Mouse (Mus musculus): ENCODE measurements around the gene Olfr1309.
"Not testable (repeated sequence)": the region's sequence is repeated elsewhere in the genome, so short reads cannot be mapped to it uniquely, and the experiment has no call there.

Gene Olfr1309

DNA sequence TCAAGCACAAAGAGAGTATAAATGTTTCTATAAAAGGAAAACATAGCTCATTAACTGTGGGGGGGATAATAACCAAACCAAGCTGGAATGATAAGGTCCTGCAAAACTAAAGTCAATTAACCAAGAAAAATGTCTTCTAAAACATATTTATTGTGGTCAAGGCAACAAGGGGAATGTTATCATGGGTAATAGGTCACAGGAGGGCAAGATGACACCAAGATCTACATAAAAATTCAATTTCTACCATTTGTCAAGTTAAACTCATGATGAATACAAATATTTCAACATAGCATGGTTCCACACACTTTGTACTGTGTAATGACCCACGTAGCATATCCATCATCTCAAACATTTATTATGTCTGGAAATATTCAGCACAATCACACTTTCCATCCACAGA lies at the start of gene Olfr1309:
Gene Olfr1309 (minus strand): TSS at position 101 of the 400 bp plus-strand sequence.
- in situ Hi-C loops (cut with MboI; ENCODE audit: low sequenced_read_pairs): no loop called here

DNA sequence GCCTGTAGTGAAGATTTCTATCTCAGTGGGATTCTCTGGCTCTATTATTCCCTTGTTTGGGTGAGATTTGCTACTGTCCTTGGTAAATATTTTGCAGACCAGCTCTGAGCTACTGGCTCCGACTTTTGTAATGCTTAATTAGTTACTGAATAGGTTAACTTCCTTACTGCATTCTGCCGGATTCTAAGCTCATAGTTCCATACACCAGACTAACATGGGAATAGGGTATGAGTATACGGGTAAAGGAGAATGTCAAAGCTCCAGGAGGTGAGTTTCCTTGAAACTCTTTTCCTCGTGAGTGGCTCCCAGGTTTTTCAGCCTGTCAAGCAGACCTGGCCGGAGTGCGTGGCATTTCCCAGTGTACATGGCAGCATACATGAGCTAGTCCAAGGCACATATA lies 36.9 kb upstream of the Olfr1309 start:
- in situ Hi-C loops (cut with MboI; ENCODE audit: low sequenced_read_pairs): not testable (repeated sequence)

DNA sequence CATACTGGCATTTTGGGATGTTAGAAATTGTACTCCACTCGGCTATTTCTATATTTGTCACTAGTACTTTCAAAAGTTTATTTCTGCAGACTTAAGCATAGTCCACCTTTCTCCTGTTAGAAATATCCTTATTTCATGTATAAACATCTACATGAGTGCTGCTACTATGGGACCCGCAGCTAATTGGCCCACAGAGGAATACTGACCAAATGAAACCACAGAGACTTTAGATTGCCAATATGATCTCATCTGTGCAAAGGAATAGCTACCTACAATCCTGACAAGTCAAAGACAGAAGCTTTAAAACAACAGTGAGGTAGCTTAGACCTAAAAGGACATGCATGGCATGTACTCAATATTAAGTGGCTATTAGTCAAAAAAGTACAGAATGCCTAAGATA lies 34.2 kb upstream of the Olfr1309 start, which contains the start of gene Olfr1311:
Gene Olfr1311 (minus strand): TSS at position 101 of the 400 bp plus-strand sequence.
- in situ Hi-C loops (cut with MboI; ENCODE audit: low sequenced_read_pairs): no loop called here

DNA sequence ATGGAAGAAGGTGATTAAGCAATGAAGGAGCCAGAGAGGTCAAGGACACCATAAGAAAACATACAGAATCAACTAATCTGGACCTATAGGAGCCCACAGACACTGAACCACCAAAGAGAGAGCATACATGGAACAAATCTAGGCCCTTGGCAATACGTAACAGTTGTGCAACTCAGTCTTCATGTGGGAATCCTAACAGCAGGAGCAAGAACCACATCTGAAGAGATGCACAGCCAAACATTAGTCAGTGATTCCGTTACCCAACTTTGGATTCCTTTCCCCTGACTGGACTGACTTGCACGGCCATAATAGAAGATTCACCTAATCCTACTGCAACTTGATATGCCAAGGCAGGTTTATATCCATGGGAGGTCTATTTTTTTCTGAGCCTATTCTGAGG lies 24.8 kb upstream of the Olfr1309 start:
- in situ Hi-C loops (cut with MboI; ENCODE audit: low sequenced_read_pairs): no loop called here

DNA sequence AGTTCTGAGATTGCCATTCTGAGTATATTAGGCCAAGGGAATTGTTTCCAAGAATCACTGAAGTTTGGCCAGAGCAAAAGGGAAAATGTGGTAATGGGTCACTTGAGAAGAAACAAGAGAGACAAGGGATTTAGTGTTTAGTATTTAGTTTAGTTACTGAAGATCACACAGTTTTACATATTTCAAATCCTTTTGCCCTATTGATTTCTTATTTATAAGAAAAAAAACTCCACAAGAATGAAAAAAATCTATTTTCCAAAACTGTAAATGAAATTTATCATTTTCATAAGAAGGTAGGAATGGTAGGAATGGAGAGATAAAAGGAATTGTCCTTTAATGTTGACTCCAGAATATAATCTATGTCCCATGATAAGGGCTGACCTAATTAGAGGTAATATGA lies 22.5 kb upstream of the Olfr1309 start, which contains the start of gene Olfr1310:
Gene Olfr1310 (minus strand): TSS at position 101 of the 400 bp plus-strand sequence.
- in situ Hi-C loops (cut with MboI; ENCODE audit: low sequenced_read_pairs): no loop called here

DNA sequence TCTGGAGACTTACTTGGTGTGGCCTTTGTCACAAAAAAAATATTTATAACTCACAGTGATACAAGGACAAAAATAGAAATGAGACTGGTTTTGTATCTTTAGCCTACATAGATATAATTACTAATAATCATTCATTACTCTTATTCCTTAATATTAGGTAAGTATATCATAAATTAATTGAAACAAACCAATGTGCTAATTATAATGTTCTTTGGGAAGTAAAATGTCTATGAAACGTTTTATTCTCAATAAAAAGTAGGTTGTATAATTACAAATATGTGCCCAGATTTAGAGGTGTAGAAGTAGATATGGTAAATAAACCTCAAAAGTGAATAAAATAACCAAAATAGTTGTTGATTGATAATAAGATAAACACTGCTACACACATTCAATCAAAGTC lies 25.2 kb downstream of the Olfr1309 start, which contains the start of gene Olfr1308:
Gene Olfr1308 (minus strand): TSS at position 101 of the 400 bp plus-strand sequence.
- in situ Hi-C loops (cut with MboI; ENCODE audit: low sequenced_read_pairs): no loop called here

DNA sequence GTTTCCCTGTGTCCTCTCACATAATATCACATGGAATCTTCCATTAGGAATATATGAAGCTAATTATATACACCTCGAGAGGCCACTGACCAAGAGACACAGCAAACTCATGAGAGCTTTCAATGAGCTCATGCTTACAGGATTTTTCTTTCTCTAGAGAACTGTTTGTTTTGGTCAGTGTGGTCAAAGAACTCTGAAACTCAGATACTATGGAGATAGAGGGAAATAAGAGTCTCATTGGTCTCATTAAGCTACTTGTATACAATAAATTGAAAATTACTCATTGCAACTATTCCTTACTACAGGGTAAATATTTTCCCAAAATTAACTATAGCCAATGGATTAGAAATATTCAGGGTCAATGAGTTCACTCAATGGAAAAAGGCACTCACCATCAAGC lies 40.7 kb downstream of the Olfr1309 start, which contains the start of gene Olfr1307:
Gene Olfr1307 (minus strand): TSS at position 101 of the 400 bp plus-strand sequence.
- in situ Hi-C loops (cut with MboI; ENCODE audit: low sequenced_read_pairs): no loop called here

Data from CH12F3 (cell line).